Mouse (Mus musculus) liver, embryonic 15.5 days (tissue): ENCODE results near the gene Rbm12. TPM values are rescaled to one million over a fixed set of nuclear protein-coding genes. Genes with fewer than 3 reads are reported as not detected.

ENCODE experiments used
- polyA plus RNA-seq: library from polyadenylated mRNA; unstranded; fragments of >200 nt; fragmentation: Nextera tagmentation; extraction: Ambion mirVana; gene quantifications from 2 replicates; pipeline ENCODE4 v1.2.1, GENCODE M21; 2015

Gene Rbm12
- polyA plus RNA-seq, 1 experiment from 2014 or later, result 9.7 TPM

Other genes starting within 250 kb of the Rbm12 start
- gene Uqcc1, start 181.7 kb downstream of the Rbm12 start, polyA plus RNA-seq, result 32.1 and 33.5 TPM in 2 replicates
- not detected in 2 replicates for gene Gm15557, start 171.2 kb downstream of the Rbm12 start, polyA plus RNA-seq
- not detected in 2 replicates for gene Gdf5, start 166.6 kb downstream of the Rbm12 start, polyA plus RNA-seq
- gene Cep250, start 155.5 kb downstream of the Rbm12 start, polyA plus RNA-seq, result 8.2 and 9.7 TPM in 2 replicates
- gene 6430550D23Rik, start 104.0 kb downstream of the Rbm12 start, polyA plus RNA-seq, result 0.78 and 0.90 TPM in 2 replicates
- gene Ergic3, start 103.9 kb downstream of the Rbm12 start, polyA plus RNA-seq, result 103 and 122 TPM in 2 replicates
- gene Fer1l4, start 59.0 kb downstream of the Rbm12 start, polyA plus RNA-seq, result not detected in 2 replicates
- 0.62 and 1.1 TPM in 2 replicates for gene Spag4, start 46.8 kb downstream of the Rbm12 start, polyA plus RNA-seq
- gene Cpne1, start within 50 bp of the Rbm12 start, polyA plus RNA-seq, result 20.8 and 22.6 TPM in 2 replicates
- gene Gm28036, start 15.1 kb upstream of the Rbm12 start, polyA plus RNA-seq, result 3.9 and 4.0 TPM in 2 replicates
- 159 and 192 TPM in 2 replicates for gene Romo1, start 32.1 kb upstream of the Rbm12 start, polyA plus RNA-seq
- 50.7 and 52.3 TPM in 2 replicates for gene Nfs1, start 32.2 kb upstream of the Rbm12 start, polyA plus RNA-seq
- 207 and 223 TPM in 2 replicates for gene Rbm39, start 68.3 kb upstream of the Rbm12 start, polyA plus RNA-seq
- gene Phf20, start 84.5 kb upstream of the Rbm12 start, polyA plus RNA-seq, result 10.8 and 14.7 TPM in 2 replicates
- gene Cnbd2, start 200.3 kb upstream of the Rbm12 start, polyA plus RNA-seq, result 1.9 and 2.0 TPM in 2 replicates
- 26.3 and 28.5 TPM in 2 replicates for gene Scand1, start 200.7 kb upstream of the Rbm12 start, polyA plus RNA-seq